Mouse (Mus musculus) kidney, embryonic 15.5 days (tissue): ENCODE measurements at regions not wholly inside any gene's neighbourhood (a gene's known extent, or its start where the extent isn't known, plus 50 kb on each side); places are given as distances from the start of the nearest gene placed in this dataset.
A peak's percentile ranks its signal among the peaks of the same experiment; 100 is the strongest.

Experiments
- ATAC-seq: fragments of 200-750 bp; cut with Nextera tagmentation; replicated peaks from 2 replicates; pipeline ENCODE4 v1.8.0; 2017; ENCODE audit warnings: moderate TSS enrichment; ENCODE audit not compliant: low FRiP score
- H3K27ac ChIP-seq: fragments of 300-500 bp; sonication (generic); 2 replicates; pipeline ENCODE4 v1.5.1; 2015; ENCODE audit warnings: mild to moderate bottlenecking, inconsistent platforms
- H3K27me3 ChIP-seq: fragments of 300-500 bp; sonication (generic); 2 replicates; pipeline ENCODE4 v1.6.1; 2015; ENCODE audit warnings: inconsistent platforms
- H3K36me3 ChIP-seq: fragments of 300-500 bp; sonication (generic); 2 replicates; pipeline ENCODE4 v1.6.1; 2015; ENCODE audit warnings: inconsistent platforms
- H3K4me1 ChIP-seq: fragments of 300-500 bp; sonication (generic); 2 replicates; pipeline ENCODE4 v1.6.1; 2015; ENCODE audit warnings: inconsistent platforms
- H3K4me2 ChIP-seq: fragments of 300-500 bp; sonication (generic); 2 replicates; pipeline ENCODE4 v1.6.1; 2015; ENCODE audit warnings: moderate library complexity, mild to moderate bottlenecking, inconsistent platforms
- H3K4me3 ChIP-seq: fragments of 300-500 bp; sonication (generic); replicated peaks from 2 replicates; pipeline ENCODE4 v1.5.1; 2015; ENCODE audit warnings: mild to moderate bottlenecking, inconsistent platforms
- H3K9ac ChIP-seq: fragments of 300-500 bp; sonication (generic); 2 replicates; pipeline ENCODE4 v1.6.1; 2015; ENCODE audit warnings: mild to moderate bottlenecking, inconsistent platforms
- H3K9me3 ChIP-seq: fragments of 300-500 bp; sonication (generic); replicated peaks from 2 replicates; pipeline ENCODE4 v1.6.1; 2016; ENCODE audit warnings: inconsistent platforms
- WGBS: fragments of 180-500 bp; shearing (Covaris S2); methylation state at CpG from one replicate; pipeline ENCODE4 v1.1.7; 2015; ENCODE audit warnings: mixed read lengths; 5-methylcytosine and 5-hydroxymethylcytosine counted together

- Histone ChIP-seq H3K27ac (no peak overlapping the region), H3K4me2 (no peak overlapping the region), H3K9me3 (no peaks in the 10 kb centered on the region), H3K27me3 (no peaks in the 10 kb centered on the region), H3K4me1 (peaks cover 12% of the 10 kb centered on the region), H3K4me3 (no peak overlapping the region), H3K36me3 (no peaks in the 10 kb centered on the region), H3K9ac (no peak overlapping the region)
- peak; percentile 71; the same call in 1 of the 2 replicates for ATAC-seq
- WGBS = 29% methylated on average over 2 of the region's 2 CpGs
Observed at GRCm38 (mm10) chr3:62280960-62281359, 57.2 kb upstream of the Arhgef26 start.
